ENCODE assay signal across 14 mouse cellular contexts in the genomic region with DNA sequence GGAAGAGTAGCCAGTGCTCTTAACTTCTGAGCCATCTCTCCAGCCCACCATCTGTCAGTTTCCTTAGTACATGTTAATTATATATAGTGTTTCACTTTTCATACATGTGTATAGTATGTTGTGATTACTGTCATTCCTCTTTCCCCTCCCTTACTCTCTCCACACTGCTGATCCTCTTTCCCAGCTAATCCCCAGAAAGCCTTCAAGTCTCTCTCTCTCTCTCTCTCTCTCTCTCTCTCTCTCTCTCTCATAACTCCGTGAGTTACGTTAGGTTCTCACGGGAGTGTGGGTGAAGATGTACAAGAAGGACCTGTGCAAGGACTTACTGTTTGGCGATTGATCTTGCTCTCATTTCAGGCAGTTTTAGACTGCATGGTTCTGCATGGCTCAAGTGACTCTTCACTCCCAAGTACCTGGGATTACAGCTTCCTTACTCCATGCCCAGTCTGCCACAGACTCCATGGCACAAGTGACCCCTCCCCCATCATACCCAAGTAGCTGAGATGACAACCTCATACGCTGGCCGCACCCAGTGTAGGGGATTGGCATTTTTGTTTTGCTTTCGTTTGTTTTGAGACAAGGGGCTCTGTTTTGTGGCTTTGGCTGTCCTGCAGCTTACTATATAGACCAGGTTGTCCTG.
DNase-seq lines count a peak whose midpoint lies in the region.
"Had no signal": no experiment of that assay in that cellular context is flagged by ENCODE, and none has a peak within 500 bp of the region (broad histone marks: within the 10 kb centered on the region; RNA-seq: fewer than 3 reads in every experiment).

No protein-coding gene starts in this region.

- peak; percentile 36 for DNase-seq in lung, postnatal 10 days
- DNase-seq in lung, postnatal 14 days, result no peak
- DNase-seq in retina, adult 2 months (ENCODE audit: low read depth, low spot score), result peak; percentile 77
- no peak for DNase-seq in retina, embryonic 14.5 days (ENCODE audit: low spot score)
- DNase-seq in retina, postnatal 1 day, result peak; percentile 74
- no peak for DNase-seq in cerebellum, postnatal 36 days
- DNase-seq: adrenal gland, adult 2 months; adrenal gland, postnatal 25 days; cerebellum, adult 11-12 months; cerebellum, adult 8-10 months; cerebellum, postnatal 10 days; forebrain, postnatal 0 days; gastrocnemius, postnatal 25 days; heart, adult 2 months had no signal

Comparison
In these comparisons a context has a peak if more than half of its experiments do, and no peak if none do; other contexts are left out.
1. DNase-seq: peak in lung, postnatal 10 days (single experiment), retina, adult 2 months (single experiment) and retina, postnatal 1 day (single experiment); none in lung, postnatal 14 days (single experiment), retina, embryonic 14.5 days (single experiment) and cerebellum, postnatal 36 days (0 of 2).